Mouse (Mus musculus): ENCODE results near the gene Hspg2. TPM values are rescaled to one million over a fixed set of nuclear protein-coding genes. Genes with fewer than 3 reads are reported as not detected.

Gene Hspg2
- polyA plus RNA-seq, 1 experiment from 2014 or later = 56.3 TPM

DNA sequence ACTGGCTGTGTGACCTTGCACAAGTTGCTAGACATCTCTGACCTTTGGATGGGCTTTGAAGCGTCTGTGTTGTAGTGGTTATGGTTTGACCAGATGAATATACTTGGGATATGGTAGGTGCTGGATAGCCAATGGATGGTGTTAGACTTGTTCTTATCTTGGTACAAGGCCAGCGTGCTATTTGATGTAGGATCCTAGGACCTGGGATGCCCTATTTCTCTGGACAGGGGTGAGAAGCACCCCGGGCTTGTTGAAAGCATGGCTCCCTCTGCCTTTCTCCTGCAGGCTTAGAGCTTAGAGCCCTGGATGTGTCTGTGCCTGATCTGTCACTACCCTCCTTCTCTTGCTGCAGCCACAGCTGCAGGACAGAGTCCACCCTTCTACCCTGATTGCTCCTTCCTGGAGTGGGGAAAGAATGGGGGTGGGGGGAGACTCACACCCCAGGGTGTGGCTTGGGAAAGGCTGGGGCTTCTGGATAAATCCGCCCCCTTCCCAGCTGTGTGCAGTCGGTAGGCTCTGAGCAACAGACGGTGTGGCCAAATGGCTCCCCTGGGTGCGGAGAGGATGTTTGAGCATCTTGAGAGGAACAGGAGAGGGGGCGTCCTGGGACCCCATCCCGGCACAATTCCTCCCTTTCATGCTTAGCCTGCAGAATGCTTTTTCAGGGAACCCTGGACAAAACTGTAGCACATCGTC, 7.6 kb downstream of the Hspg2 start:
- no peaks in the 10 kb centered on the region for H3K9me3 ChIP-seq (replicated peaks; ENCODE audit: control insufficient read depth, low read length)
- WGBS = 21% methylated on average over 10 of the region's 10 CpGs
- H3K4me3 ChIP-seq (ENCODE audit: low read length) = peak overlapping the region; percentile 30
- peak overlapping the region; percentile 86 for H3K27ac ChIP-seq (ENCODE audit: low read length)
- peak overlapping the region; percentile 65 for H3K4me2 ChIP-seq (ENCODE audit: low read depth, low read length)
- no peaks in the 10 kb centered on the region for H3K27me3 ChIP-seq (ENCODE audit: control insufficient read depth, insufficient read depth, low read length)
- peak; percentile 50; the same call in 1 of the 2 replicates for ATAC-seq (replicated peaks; ENCODE audit: extremely low read depth, insufficient read depth, low FRiP score)
- no peaks in the 10 kb centered on the region for H3K36me3 ChIP-seq (ENCODE audit: control insufficient read depth, insufficient read depth)
- peaks cover 99% of the 10 kb centered on the region for H3K4me1 ChIP-seq (ENCODE audit: control insufficient read depth, insufficient read depth, low read length)
- H3K9ac ChIP-seq (ENCODE audit: low read length) = peak overlapping the region; percentile 66

DNA sequence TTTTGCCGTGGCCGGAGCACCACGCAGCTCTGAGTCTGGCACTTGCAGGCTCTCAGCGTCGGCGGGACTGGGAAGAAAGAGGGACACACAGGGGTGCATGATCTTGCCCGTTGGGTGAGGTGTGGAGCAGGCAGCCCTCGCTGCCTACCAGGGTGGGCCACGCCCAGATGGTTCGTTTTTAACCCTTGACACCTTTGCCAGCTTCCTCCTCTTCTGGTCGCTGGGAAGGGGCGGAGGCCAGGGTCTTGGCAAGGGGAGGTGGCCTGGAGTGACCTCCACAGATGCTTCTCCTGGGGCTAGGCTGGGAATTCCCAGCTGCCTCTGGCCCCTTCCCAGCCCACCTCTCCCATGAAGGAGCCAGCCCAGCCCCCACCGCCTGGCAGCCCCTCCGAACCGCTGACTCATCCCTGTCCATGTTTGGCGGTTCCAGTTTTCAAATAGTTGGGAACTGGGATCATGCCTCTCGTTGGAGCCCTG, 8.2 kb downstream of the Hspg2 start:
- Histone ChIP-seq H3K4me2 (ENCODE audit: low read depth, low read length) (peak overlapping the region; percentile 65), H3K9ac (ENCODE audit: low read length) (peak overlapping the region; percentile 66), H3K4me3 (ENCODE audit: low read length) (peak overlapping the region; percentile 30), H3K36me3 (ENCODE audit: control insufficient read depth, insufficient read depth) (no peaks in the 10 kb centered on the region), H3K9me3 (replicated peaks; ENCODE audit: control insufficient read depth, low read length) (no peaks in the 10 kb centered on the region), H3K27ac (ENCODE audit: low read length) (peak overlapping the region; percentile 86), H3K27me3 (ENCODE audit: control insufficient read depth, insufficient read depth, low read length) (no peaks in the 10 kb centered on the region), H3K4me1 (ENCODE audit: control insufficient read depth, insufficient read depth, low read length) (peaks cover 99% of the 10 kb centered on the region)
- 15% methylated on average over 17 of the region's 17 CpGs for WGBS
- 0 out of 2 replicates have a peak, but pooled peaks have one; percentile 20 for ATAC-seq (replicated peaks; ENCODE audit: extremely low read depth, insufficient read depth, low FRiP score)

DNA sequence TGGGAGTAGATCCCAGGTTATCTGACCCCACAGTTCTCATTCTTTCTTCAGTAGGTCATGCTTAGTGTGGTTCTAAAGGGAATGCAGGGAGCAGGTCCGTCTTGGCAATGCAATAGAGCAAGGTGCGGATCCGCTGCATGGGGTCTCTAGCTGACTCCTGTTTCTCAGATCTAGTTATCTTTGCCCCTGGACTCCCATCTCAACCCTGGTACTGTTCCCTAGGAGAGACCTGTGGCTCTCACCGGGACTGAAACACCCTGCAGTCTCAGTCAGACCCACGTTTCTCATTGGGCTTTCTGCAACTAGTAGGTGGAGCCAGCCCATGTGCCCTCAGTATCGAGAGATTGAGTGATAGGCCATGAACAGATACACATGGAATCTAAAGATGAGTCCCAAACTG, 9.0 kb downstream of the Hspg2 start:
- Histone ChIP-seq H3K9ac (ENCODE audit: low read length) (peak overlapping the region; percentile 66), H3K4me3 (ENCODE audit: low read length) (no peak overlapping the region), H3K4me1 (ENCODE audit: control insufficient read depth, insufficient read depth, low read length) (peaks cover 100% of the 10 kb centered on the region), H3K27ac (ENCODE audit: low read length) (peak overlapping the region; percentile 86), H3K36me3 (ENCODE audit: control insufficient read depth, insufficient read depth) (no peaks in the 10 kb centered on the region), H3K4me2 (ENCODE audit: low read depth, low read length) (peak overlapping the region; percentile 65), H3K27me3 (ENCODE audit: control insufficient read depth, insufficient read depth, low read length) (no peaks in the 10 kb centered on the region), H3K9me3 (replicated peaks; ENCODE audit: control insufficient read depth, low read length) (no peaks in the 10 kb centered on the region)
- 44% methylated on average over 6 of the region's 6 CpGs for whole genome bisulfite sequencing
- ATAC-seq (replicated peaks; ENCODE audit: extremely low read depth, insufficient read depth, low FRiP score) = no peak

DNA sequence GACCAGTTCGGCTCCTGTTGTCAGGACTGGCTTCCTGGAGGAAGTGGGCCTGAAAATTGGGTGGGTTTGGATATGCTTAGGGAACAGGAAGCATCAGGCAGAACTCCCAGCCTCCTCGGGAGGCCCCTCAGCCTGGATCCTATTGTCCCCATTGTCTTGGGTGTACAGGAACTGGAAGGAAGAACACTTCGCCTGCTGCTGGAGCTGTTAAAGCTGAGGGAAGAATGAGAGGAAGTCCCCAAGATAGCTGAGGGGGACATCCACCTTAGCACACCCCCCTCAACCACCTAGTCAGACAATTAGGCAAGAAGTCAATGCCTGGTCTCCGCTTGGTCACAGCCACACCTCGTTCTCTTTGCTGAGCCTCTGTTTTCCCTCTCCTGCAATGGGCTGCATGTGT, 9.7 kb downstream of the Hspg2 start:
- Histone ChIP-seq H3K36me3 (ENCODE audit: control insufficient read depth, insufficient read depth) (no peaks in the 10 kb centered on the region), H3K27ac (ENCODE audit: low read length) (peak overlapping the region; percentile 86), H3K4me2 (ENCODE audit: low read depth, low read length) (no peak overlapping the region), H3K27me3 (ENCODE audit: control insufficient read depth, insufficient read depth, low read length) (no peaks in the 10 kb centered on the region), H3K4me3 (ENCODE audit: low read length) (no peak overlapping the region), H3K9me3 (replicated peaks; ENCODE audit: control insufficient read depth, low read length) (no peaks in the 10 kb centered on the region), H3K9ac (ENCODE audit: low read length) (no peak overlapping the region; the same call in 1 of the 2 replicates), H3K4me1 (ENCODE audit: control insufficient read depth, insufficient read depth, low read length) (peaks cover 94% of the 10 kb centered on the region)
- 62% methylated on average over 5 of the region's 5 CpGs for WGBS
- ATAC-seq (replicated peaks; ENCODE audit: extremely low read depth, insufficient read depth, low FRiP score) = 0 out of 2 replicates have a peak, but pooled peaks have one; percentile 3

DNA sequence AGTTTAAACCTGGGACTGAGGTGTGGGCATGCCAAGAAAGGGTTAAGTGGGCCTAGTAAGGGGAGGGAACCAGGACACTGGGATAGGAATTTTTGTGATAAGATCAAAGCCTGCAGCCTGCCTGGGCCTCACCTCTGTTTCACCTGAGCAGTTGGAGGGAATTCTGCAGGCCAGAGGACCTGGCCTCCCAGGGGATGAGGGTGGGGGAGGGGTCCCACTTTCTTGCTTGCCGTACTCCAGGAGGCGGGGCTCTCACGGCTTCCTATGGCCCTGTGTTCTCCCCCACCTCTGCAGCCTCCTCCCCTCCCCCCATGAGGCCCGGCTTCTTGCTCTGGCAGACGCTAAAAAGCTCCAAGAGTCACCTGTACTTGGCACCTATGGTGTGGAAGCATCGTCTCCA, 11.2 kb downstream of the Hspg2 start:
- no peak overlapping the region for H3K4me3 ChIP-seq (ENCODE audit: low read length)
- no peaks in the 10 kb centered on the region for H3K36me3 ChIP-seq (ENCODE audit: control insufficient read depth, insufficient read depth)
- no peak for ATAC-seq (replicated peaks; ENCODE audit: extremely low read depth, insufficient read depth, low FRiP score)
- H3K27ac ChIP-seq (ENCODE audit: low read length) = peak overlapping the region; percentile 79
- H3K27me3 ChIP-seq (ENCODE audit: control insufficient read depth, insufficient read depth, low read length) = no peaks in the 10 kb centered on the region
- peak overlapping the region; percentile 55 for H3K9ac ChIP-seq (ENCODE audit: low read length)
- no peaks in the 10 kb centered on the region for H3K9me3 ChIP-seq (replicated peaks; ENCODE audit: control insufficient read depth, low read length)
- H3K4me2 ChIP-seq (ENCODE audit: low read depth, low read length) = peak overlapping the region; percentile 30
- 12% methylated on average over 6 of the region's 6 CpGs for WGBS
- peaks cover 93% of the 10 kb centered on the region for H3K4me1 ChIP-seq (ENCODE audit: control insufficient read depth, insufficient read depth, low read length)

DNA sequence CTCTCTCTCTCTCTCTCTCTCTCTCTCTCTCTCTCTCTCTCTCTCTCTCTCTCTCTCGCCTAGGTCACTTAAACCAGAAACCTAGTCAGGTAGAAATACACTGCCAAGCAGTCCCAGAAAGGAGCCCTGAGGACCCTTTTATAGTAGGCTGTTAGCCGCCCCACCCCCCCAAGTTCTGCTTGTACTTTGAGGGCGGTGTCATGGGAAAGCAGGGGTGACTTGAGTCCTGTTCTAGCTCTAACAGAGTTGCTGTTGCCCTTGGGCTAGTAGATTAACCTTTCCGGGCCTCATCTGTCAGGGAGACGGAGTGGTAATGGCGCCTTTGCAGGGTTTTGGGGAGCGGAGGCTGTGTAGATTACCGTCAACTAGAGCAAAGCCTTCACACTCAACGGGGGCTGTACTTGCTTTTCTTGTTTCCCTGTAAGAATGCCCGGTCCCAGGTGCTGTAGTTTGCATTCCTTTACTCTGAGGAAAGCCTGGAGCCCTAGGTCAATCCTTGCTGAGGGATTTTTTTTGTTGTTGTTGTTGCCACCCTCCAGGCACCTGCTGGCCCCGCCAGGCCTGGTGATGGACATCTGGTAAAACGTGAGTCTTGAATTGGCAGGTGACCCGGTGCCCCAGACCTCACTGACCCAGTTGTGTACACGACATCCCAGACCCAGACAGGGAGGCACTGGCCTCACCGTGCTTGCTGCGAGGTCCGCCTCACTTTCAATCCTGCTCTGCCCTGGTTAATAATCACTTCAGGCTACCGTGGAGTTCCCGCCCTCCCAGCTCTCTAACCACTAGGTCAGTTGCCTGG, 11.8 kb downstream of the Hspg2 start:
- H3K9me3 ChIP-seq (replicated peaks; ENCODE audit: control insufficient read depth, low read length) = no peaks in the 10 kb centered on the region
- no peak for ATAC-seq (replicated peaks; ENCODE audit: extremely low read depth, insufficient read depth, low FRiP score)
- H3K27me3 ChIP-seq (ENCODE audit: control insufficient read depth, insufficient read depth, low read length) = no peaks in the 10 kb centered on the region
- H3K27ac ChIP-seq (ENCODE audit: low read length) = peak overlapping the region; percentile 79
- H3K4me3 ChIP-seq (ENCODE audit: low read length) = no peak overlapping the region
- peaks cover 93% of the 10 kb centered on the region for H3K4me1 ChIP-seq (ENCODE audit: control insufficient read depth, insufficient read depth, low read length)
- H3K4me2 ChIP-seq (ENCODE audit: low read depth, low read length) = peak overlapping the region; percentile 30; the same call in 1 of the 2 replicates
- WGBS = 38% methylated on average over 19 of the region's 19 CpGs
- peak overlapping the region; percentile 47 for H3K9ac ChIP-seq (ENCODE audit: low read length)
- no peaks in the 10 kb centered on the region for H3K36me3 ChIP-seq (ENCODE audit: control insufficient read depth, insufficient read depth)

DNA sequence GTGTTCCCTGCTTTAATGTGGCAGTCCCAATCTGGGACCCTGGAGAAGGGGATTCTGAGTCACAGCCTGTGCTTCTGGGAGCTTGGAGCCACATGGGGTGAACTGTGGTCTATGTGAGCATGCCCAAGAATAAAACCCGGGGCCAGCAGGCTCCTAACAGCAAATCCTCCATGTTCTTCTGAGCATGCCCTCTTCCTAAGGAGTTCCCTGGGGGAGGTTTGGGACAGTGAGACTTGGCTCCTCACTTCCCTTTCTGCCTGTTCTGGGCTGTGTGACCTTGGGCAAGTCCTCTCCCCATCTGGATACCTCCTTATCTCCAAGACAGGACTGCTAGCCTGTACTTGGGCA, 12.4 kb downstream of the Hspg2 start:
- 32% methylated on average over 1 of the region's 1 CpGs for WGBS
- Histone ChIP-seq H3K27me3 (ENCODE audit: control insufficient read depth, insufficient read depth, low read length) (no peaks in the 10 kb centered on the region), H3K36me3 (ENCODE audit: control insufficient read depth, insufficient read depth) (no peaks in the 10 kb centered on the region), H3K9ac (ENCODE audit: low read length) (peak overlapping the region; percentile 46), H3K4me1 (ENCODE audit: control insufficient read depth, insufficient read depth, low read length) (peaks cover 93% of the 10 kb centered on the region), H3K27ac (ENCODE audit: low read length) (peak overlapping the region; percentile 79), H3K9me3 (replicated peaks; ENCODE audit: control insufficient read depth, low read length) (no peaks in the 10 kb centered on the region), H3K4me2 (ENCODE audit: low read depth, low read length) (peak overlapping the region; percentile 11; the same call in 1 of the 2 replicates), H3K4me3 (ENCODE audit: low read length) (no peak overlapping the region)
- no peak for ATAC-seq (replicated peaks; ENCODE audit: extremely low read depth, insufficient read depth, low FRiP score)

DNA sequence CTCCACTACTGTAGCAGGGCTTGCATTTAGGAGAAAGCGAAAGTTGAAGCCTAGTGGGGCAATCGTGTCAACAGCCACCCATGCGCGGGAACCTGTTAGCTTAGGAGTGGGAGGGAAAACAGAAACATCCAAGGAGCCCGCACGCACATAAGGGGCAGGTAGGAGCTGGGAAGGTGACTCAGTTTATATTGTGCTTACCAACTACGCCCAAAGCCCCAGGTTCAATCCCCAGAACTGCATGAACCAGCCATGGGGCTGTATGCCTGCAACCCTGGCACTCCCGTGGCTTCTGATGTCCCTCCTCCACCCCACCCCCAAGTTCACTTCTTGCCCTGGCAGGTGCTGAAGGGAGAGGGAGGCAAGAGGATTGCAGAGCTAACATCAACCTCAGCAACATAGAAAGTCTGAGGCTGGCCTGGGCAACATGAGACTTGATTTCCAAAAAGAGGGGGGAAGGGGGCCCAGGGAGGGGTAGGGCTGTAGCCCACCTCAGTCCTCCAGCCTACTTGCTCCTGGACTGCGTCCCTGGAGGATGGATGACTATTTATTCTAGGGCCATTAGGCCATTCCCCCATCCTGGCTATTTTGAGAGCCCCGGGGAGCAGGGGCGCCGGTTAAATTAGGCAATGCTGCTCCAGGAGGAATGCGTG, 12.9 kb downstream of the Hspg2 start:
- Histone ChIP-seq H3K36me3 (ENCODE audit: control insufficient read depth, insufficient read depth) (no peaks in the 10 kb centered on the region), H3K4me3 (ENCODE audit: low read length) (no peak overlapping the region), H3K9ac (ENCODE audit: low read length) (peak overlapping the region; percentile 46), H3K27ac (ENCODE audit: low read length) (peak overlapping the region; percentile 79), H3K4me2 (ENCODE audit: low read depth, low read length) (peak overlapping the region; percentile 11; the same call in 1 of the 2 replicates), H3K27me3 (ENCODE audit: control insufficient read depth, insufficient read depth, low read length) (no peaks in the 10 kb centered on the region), H3K4me1 (ENCODE audit: control insufficient read depth, insufficient read depth, low read length) (peaks cover 93% of the 10 kb centered on the region), H3K9me3 (replicated peaks; ENCODE audit: control insufficient read depth, low read length) (no peaks in the 10 kb centered on the region)
- WGBS = 42% methylated on average over 13 of the region's 13 CpGs
- ATAC-seq (replicated peaks; ENCODE audit: extremely low read depth, insufficient read depth, low FRiP score) = no peak

All from heart, embryonic 16.5 days (tissue).